Mouse (Mus musculus) thymus, adult 2 months (tissue): ENCODE results near the gene Lamp1. TPM values are rescaled to one million over a fixed set of nuclear protein-coding genes. Genes with fewer than 3 reads are reported as not detected.

Experiments
- DNase-seq: peaks from one replicate; pipeline ENCODE4 v3.0.0; 2021
- H3K27ac ChIP-seq: fragments of 200-500 bp; 2 replicates; pipeline ENCODE4 v1.5.1; 2012; ENCODE audit warnings: low read length, control low read depth; ENCODE audit not compliant: control insufficient read depth, insufficient read depth
- H3K27me3 ChIP-seq: fragments of 200-500 bp; 2 replicates; pipeline ENCODE4 v1.6.1; 2012; ENCODE audit warnings: mild to moderate bottlenecking, low read length, moderate library complexity, mixed read lengths; ENCODE audit not compliant: control insufficient read depth, insufficient read depth
- H3K36me3 ChIP-seq: fragments of 200-500 bp; 2 replicates; pipeline ENCODE4 v1.6.1; 2012; ENCODE audit warnings: mild to moderate bottlenecking, low read length, moderate library complexity; ENCODE audit not compliant: control insufficient read depth, insufficient read depth
- H3K4me1 ChIP-seq: fragments of 200-500 bp; replicated peaks from 2 replicates; pipeline ENCODE4 v1.6.1; 2012; ENCODE audit warnings: low read length; ENCODE audit not compliant: control insufficient read depth, insufficient read depth
- H3K4me3 ChIP-seq: fragments of 200-500 bp; 2 replicates; pipeline ENCODE4 v1.5.1; 2012; ENCODE audit warnings: mild to moderate bottlenecking, low read length, control low read depth, moderate library complexity; ENCODE audit not compliant: control insufficient read depth, insufficient read depth
- CTCF ChIP-seq: fragments of 200-500 bp; IDR thresholded peaks from 2 replicates; pipeline ENCODE4 v1.5.1; 2012; ENCODE audit warnings: mild to moderate bottlenecking, control low read depth, low read length, moderate library complexity, borderline replicate concordance; ENCODE audit not compliant: control insufficient read depth, poor library complexity, insufficient read depth; ENCODE audit errors: extremely low read depth
- POLR2A ChIP-seq: fragments of 200-500 bp; IDR thresholded peaks from 2 replicates; pipeline ENCODE4 v1.6.1; 2012; ENCODE audit warnings: mild to moderate bottlenecking, low read length, control low read depth, moderate library complexity; ENCODE audit not compliant: control insufficient read depth, poor library complexity, insufficient read depth; ENCODE audit errors: extremely low read depth
- WGBS: fragments of 180-500 bp; shearing (Covaris S2); methylation state at CpG from one replicate; pipeline ENCODE4 v1.1.7; 2018; 5-methylcytosine and 5-hydroxymethylcytosine counted together
- polyA plus RNA-seq: library from polyadenylated mRNA; depleted of rRNA; stranded (reverse); fragments of >200 nt; gene quantifications from 2 replicates; pipeline ENCODE4 v1.2.3, GENCODE M21; 2012

Gene Lamp1
- polyA plus RNA-seq, 1 experiment: 388 TPM

- no peaks in the 10 kb centered on the region for H3K36me3 ChIP-seq
- peaks cover 15% of the 10 kb centered on the region for H3K4me1 ChIP-seq
- 22% methylated on average over 6 of the region's 6 CpGs for WGBS
- H3K27me3 ChIP-seq: no peaks in the 10 kb centered on the region
- TF ChIP-seq CTCF (no peak), POLR2A (no peak)
- H3K4me3 ChIP-seq: no peak overlapping the region
- H3K27ac ChIP-seq: no peak overlapping the region
- DNase-seq: no peak
These were observed 49.8 kb downstream of the Lamp1 start for GRCm38 (mm10) chr8:13208627-13209355.

GRCm38 (mm10) chr8:13209770-13210169, 50.8 kb downstream of the Lamp1 start:
- Histone ChIP-seq H3K4me1 (peaks cover 21% of the 10 kb centered on the region), H3K27ac (no peak overlapping the region), H3K4me3 (no peak overlapping the region), H3K36me3 (no peaks in the 10 kb centered on the region), H3K27me3 (no peaks in the 10 kb centered on the region)
- 87% methylated on average over 1 of the region's 1 CpGs for WGBS
- DNase-seq: no peak
- TF ChIP-seq CTCF (no peak), POLR2A (no peak)

DNA sequence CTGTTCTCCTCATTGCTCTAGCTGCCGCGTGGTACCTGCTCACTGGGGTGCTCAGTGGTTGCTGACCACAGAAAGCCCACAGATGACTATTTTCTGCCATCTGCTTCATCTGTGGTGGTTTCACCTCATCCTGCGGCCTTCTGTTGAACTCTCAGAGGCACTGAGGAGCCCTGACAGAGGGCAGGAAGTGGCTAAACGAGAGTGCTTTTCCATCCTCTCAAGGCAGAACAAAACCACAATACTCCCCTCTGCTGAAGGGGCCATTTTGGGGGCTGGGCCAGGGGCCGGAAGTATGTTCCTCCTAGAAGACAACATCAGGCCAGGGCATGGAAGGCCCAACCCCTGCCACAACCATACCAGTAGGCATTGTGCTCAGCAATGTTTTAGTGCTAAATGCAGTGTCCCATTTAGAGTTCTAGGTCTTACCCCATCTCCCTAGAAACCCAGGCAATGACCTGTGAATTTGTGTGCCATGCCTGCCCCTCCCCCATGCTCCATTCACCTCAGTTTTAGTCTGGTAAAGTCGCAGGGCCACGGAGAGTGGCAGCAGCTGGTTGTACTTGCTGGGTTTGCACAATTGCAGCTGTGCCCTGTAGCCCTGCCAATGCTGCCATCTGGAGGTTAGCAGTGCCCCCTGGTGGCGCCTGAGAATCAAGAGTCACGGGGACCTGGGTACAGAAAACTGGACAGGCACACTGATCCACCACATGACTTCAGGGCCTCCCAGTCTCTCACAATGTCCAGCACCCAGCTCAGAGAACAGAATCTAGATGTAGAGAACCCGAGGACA, 54.7 kb downstream of the Lamp1 start:
- DNase-seq: peak; percentile 90
- peak overlapping the region; percentile 87 for H3K27ac ChIP-seq

GRCm38 (mm10) chr8:13216386-13216785, 57.4 kb downstream of the Lamp1 start:
- no peaks in the 10 kb centered on the region for H3K27me3 ChIP-seq
- TF ChIP-seq POLR2A: no peak
- TF ChIP-seq CTCF: no peak
- H3K27ac ChIP-seq: no peak overlapping the region
- no peak for DNase-seq
- H3K4me1 ChIP-seq: peaks cover 19% of the 10 kb centered on the region
- 94% methylated on average over 8 of the region's 8 CpGs for WGBS
- no peak overlapping the region for H3K4me3 ChIP-seq
- H3K36me3 ChIP-seq: no peaks in the 10 kb centered on the region

More for the DNA sequence above, 54.7 kb downstream of the Lamp1 start:
- H3K36me3 ChIP-seq: no peaks in the 10 kb centered on the region
- 1% methylated on average over 10 of the region's 10 CpGs for WGBS
- H3K27me3 ChIP-seq: no peaks in the 10 kb centered on the region
- TF ChIP-seq POLR2A (no peak), CTCF (peak; percentile 91; the same call in 1 of the 2 replicates)
- H3K4me1 ChIP-seq: peaks cover 21% of the 10 kb centered on the region
- peak overlapping the region; percentile 1; the same call in 1 of the 2 replicates for H3K4me3 ChIP-seq

DNA sequence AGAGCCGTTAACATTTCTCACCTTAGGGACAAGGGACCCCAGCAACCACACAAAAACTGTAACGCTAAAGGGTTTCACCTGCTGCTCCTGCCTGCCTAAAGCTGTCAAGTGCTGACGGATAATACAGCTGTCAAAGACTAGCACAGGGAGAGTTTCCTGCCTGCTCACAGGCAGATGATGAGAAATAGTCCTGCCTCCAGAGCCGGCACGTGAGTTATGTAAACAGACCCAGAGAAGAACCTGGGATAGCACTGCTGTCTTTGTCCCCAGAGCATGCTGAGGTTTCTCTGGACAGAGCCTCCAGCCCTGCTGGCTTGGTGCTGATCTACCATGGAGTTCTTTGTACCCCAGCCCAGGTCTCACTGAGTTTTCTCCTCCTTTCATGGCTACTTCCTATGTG, 58.1 kb downstream of the Lamp1 start:
- Histone ChIP-seq H3K4me3 (no peak overlapping the region), H3K36me3 (no peaks in the 10 kb centered on the region), H3K27ac (no peak overlapping the region), H3K27me3 (no peaks in the 10 kb centered on the region), H3K4me1 (peaks cover 19% of the 10 kb centered on the region)
- WGBS: 98% methylated on average over 5 of the region's 5 CpGs
- TF ChIP-seq POLR2A: no peak
- no peak for DNase-seq

GRCm38 (mm10) chr8:13217986-13218385, 59.0 kb downstream of the Lamp1 start:
- no peak for TF ChIP-seq POLR2A
- no peak for TF ChIP-seq CTCF
- peaks cover 13% of the 10 kb centered on the region for H3K4me1 ChIP-seq
- H3K4me3 ChIP-seq: no peak overlapping the region
- no peak for DNase-seq
- H3K27me3 ChIP-seq: no peaks in the 10 kb centered on the region
- H3K36me3 ChIP-seq: no peaks in the 10 kb centered on the region
- H3K27ac ChIP-seq: no peak overlapping the region
